Mouse (Mus musculus): ENCODE results near the gene Borcs5. TPM values are rescaled to one million over a fixed set of nuclear protein-coding genes. Genes with fewer than 3 reads are reported as not detected.
A peak's percentile ranks its signal among the peaks of the same experiment; 100 is the strongest.

The Borcs5 gene
- polyA plus RNA-seq, 1 experiment, result 2.7 TPM

DNA sequence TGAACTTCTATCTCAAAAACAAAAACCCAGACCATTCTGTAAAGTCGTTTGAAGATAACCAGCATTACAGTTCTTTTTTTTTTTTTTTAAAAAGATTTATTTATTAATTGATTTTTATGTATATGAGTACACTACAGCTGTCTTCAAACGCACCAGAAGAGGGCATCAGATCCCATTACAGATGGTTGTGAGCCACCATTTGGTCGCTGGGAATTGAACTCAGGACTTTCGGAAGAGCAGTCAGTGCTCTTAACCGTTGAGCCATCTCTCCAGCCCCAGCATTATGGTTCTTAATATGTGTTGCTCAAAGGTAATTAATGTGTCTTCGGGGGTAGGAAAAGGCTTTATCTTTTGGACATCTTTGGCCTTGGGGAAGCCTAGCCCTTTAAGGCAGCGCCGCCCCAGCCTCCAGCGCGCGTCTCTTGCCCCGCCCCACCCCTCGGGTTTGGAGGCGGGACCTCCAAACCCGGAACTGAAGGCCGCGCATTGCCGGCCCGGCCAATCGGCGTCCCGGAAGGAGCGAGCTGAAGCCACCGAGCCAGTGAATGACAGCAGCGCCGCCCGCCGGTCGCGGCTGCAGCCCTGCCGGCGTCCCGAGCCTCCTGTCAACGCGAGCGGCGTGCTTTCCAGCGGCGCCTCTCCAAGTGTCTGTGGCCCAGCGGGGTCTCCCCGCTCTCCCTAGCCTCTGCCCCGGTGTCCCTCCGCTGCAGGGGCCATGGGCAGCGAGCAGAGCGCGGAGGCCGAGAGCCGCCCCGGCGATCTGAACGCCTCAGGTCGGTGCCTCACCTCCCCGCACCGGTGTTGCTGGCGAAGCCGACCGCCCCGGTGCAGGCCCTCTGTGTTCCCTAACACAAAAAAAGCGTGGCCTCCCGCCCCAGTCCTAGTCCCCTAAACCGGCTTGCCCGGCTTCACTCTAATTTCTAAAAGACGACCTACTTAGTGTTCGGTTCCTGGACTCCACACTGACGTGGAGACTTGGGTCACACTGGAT, 1.5 kb downstream of the Borcs5 start:
- no peak for TF ChIP-seq TAL1 (IDR thresholded peaks at IDR 0.05; ENCODE audit: low read length)
- peak; percentile 28; the same call in 1 of the 2 replicates for TF ChIP-seq GATA1 (IDR thresholded peaks at IDR 0.05; ENCODE audit: low read length)
- Histone ChIP-seq H3K4me3 (replicated peaks) (peak overlapping the region; percentile 95), H3K36me3 (ENCODE audit: control insufficient read depth) (peaks cover 15% of the 10 kb centered on the region), H3K4me1 (ENCODE audit: control insufficient read depth) (peaks cover 19% of the 10 kb centered on the region), H3K9me3 (ENCODE audit: control insufficient read depth, low read length) (no peaks in the 10 kb centered on the region), H3K27me3 (ENCODE audit: control insufficient read depth) (no peaks in the 10 kb centered on the region)

DNA sequence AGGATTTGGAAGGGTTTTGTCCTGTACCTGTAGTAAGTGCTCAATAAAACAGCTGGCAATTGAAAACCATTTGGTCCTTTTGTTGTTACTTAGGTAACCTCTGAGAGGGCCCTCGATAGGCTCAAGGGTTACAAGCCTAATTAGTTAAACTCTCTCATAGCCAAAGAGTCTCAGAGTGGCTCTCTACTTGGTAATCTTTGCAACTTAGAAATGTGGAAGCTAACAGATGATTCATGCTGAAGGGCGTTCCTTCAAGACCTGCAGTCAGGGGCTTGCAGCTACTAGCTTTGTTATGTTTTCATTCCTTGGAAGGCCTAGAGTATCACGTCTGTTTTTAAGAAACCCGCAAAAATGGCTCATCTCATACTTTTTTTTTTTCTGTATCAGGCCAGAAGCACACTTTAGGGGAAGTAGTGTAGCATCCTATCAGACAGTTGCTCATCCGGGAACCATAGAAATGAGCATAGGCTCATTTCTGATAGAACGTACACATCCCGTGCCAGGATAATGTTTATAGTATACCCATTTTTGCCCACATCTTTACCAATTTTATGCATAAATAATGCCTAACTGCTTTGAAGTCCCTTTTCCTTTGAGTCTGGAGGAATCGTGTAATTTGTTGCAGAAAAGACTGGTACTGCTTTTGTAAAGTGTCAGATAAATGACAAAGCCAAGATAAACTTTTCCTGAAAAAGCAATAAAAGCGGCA, 2.6 kb downstream of the Borcs5 start:
- Histone ChIP-seq H3K4me1 (ENCODE audit: control insufficient read depth) (peaks cover 20% of the 10 kb centered on the region), H3K9me3 (ENCODE audit: control insufficient read depth, low read length) (no peaks in the 10 kb centered on the region), H3K36me3 (ENCODE audit: control insufficient read depth) (peaks cover 24% of the 10 kb centered on the region), H3K27me3 (ENCODE audit: control insufficient read depth) (no peaks in the 10 kb centered on the region), H3K4me3 (replicated peaks) (peak overlapping the region; percentile 95)
- TF ChIP-seq GATA1 (IDR thresholded peaks at IDR 0.05; ENCODE audit: low read length) (no peak), TAL1 (IDR thresholded peaks at IDR 0.05; ENCODE audit: low read length) (no peak)

DNA sequence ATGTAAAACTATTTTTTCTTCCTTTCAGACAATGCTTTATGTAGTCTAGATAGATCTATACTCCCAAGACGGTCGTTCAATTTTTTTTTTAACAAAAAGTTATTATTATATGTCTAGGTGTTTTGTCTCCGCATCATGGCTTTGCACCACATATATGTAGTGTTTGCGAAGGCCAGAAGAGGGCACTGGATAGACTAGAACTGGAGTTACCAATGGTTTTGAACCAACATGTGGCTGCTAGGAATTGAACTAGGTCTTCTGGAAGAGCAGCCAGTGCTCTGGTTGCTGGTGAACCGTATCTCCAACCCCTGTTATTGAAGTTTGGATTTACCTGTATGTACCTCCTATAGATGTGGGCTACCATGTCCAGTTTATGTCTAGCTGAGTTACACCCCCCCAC, 4.0 kb downstream of the Borcs5 start:
- no peaks in the 10 kb centered on the region for H3K27me3 ChIP-seq (ENCODE audit: control insufficient read depth)
- TF ChIP-seq GATA1 (IDR thresholded peaks at IDR 0.05; ENCODE audit: low read length), result no peak
- TF ChIP-seq TAL1 (IDR thresholded peaks at IDR 0.05; ENCODE audit: low read length), result no peak
- no peak overlapping the region for H3K4me3 ChIP-seq (replicated peaks)
- H3K36me3 ChIP-seq (ENCODE audit: control insufficient read depth), result peaks cover 29% of the 10 kb centered on the region
- no peaks in the 10 kb centered on the region for H3K9me3 ChIP-seq (ENCODE audit: control insufficient read depth, low read length)
- H3K4me1 ChIP-seq (ENCODE audit: control insufficient read depth), result peaks cover 22% of the 10 kb centered on the region

DNA sequence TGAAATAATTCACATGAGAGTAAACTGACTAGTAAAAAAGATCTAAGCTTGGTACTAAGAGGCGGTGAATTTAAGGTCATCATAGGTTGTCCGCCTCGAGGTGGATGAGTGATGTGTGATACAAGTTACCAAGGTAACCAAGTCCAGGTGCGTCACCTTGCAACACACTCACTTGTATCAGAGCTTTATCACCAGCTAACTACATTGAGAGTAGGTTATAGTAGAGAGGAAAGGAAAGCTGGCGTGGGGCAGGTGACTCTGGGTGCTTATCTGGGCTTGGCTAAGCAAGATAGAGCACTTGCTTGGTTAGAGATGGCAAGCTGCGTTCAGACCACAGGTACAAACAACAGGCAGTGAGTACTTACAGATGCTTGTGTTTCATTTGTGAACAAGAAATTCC, 7.5 kb downstream of the Borcs5 start:
- no peak overlapping the region for H3K4me3 ChIP-seq (replicated peaks)
- H3K27me3 ChIP-seq (ENCODE audit: control insufficient read depth), result no peaks in the 10 kb centered on the region
- no peaks in the 10 kb centered on the region for H3K9me3 ChIP-seq (ENCODE audit: control insufficient read depth, low read length)
- peaks cover 12% of the 10 kb centered on the region for H3K4me1 ChIP-seq (ENCODE audit: control insufficient read depth)
- no peak for TF ChIP-seq TAL1 (IDR thresholded peaks at IDR 0.05; ENCODE audit: low read length)
- no peak for TF ChIP-seq GATA1 (IDR thresholded peaks at IDR 0.05; ENCODE audit: low read length)
- peaks cover 36% of the 10 kb centered on the region for H3K36me3 ChIP-seq (ENCODE audit: control insufficient read depth)

DNA sequence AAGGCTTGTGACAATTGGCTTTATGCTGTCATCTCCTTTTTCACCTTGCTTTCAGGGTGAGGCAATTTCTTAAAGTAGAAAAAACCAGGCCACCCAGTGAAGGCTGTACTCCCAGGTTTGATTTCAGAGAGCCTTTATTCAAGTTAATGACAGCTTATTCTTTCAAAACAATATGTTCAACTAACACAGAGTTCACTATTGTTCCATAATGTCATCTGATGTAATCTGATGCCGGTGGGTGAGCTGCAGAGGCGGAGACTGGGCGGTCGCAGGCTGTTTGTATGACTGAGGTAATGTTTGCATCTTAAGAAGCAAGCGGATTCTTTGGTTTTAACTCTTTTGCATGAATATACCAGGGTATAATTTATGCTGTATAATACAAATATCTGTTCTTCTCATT, 8.3 kb downstream of the Borcs5 start:
- Histone ChIP-seq H3K4me1 (ENCODE audit: control insufficient read depth) (peaks cover 4% of the 10 kb centered on the region), H3K4me3 (replicated peaks) (no peak overlapping the region), H3K36me3 (ENCODE audit: control insufficient read depth) (peaks cover 36% of the 10 kb centered on the region), H3K9me3 (ENCODE audit: control insufficient read depth, low read length) (no peaks in the 10 kb centered on the region), H3K27me3 (ENCODE audit: control insufficient read depth) (no peaks in the 10 kb centered on the region)
- no peak for TF ChIP-seq TAL1 (IDR thresholded peaks at IDR 0.05; ENCODE audit: low read length)

DNA sequence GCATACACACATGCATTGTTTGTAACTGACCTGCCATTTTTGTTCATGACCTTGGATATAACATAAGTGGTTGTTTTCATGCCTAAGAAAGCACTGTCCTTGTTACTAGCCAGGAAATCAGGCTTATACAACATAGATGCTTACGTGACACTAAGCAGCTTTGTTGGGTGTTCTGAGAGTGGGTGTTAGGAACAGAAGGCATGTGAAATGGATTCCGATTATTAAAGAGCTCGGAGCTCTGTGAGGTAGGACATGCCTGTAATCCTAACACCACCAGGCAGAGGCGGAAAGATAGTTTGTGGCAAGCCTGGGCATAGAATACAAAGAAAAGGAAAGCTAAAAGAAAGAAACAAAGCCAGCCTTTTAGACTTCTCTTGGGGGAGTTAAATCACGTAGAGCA, 9.0 kb downstream of the Borcs5 start:
- no peaks in the 10 kb centered on the region for H3K27me3 ChIP-seq (ENCODE audit: control insufficient read depth)
- H3K4me1 ChIP-seq (ENCODE audit: control insufficient read depth), result peaks cover 3% of the 10 kb centered on the region; the same call in 1 of the 2 replicates
- peaks cover 36% of the 10 kb centered on the region for H3K36me3 ChIP-seq (ENCODE audit: control insufficient read depth)
- no peak overlapping the region for H3K4me3 ChIP-seq (replicated peaks)
- TF ChIP-seq TAL1 (IDR thresholded peaks at IDR 0.05; ENCODE audit: low read length) (no peak), GATA1 (IDR thresholded peaks at IDR 0.05; ENCODE audit: low read length) (no peak)
- no peaks in the 10 kb centered on the region for H3K9me3 ChIP-seq (ENCODE audit: control insufficient read depth, low read length)

DNA sequence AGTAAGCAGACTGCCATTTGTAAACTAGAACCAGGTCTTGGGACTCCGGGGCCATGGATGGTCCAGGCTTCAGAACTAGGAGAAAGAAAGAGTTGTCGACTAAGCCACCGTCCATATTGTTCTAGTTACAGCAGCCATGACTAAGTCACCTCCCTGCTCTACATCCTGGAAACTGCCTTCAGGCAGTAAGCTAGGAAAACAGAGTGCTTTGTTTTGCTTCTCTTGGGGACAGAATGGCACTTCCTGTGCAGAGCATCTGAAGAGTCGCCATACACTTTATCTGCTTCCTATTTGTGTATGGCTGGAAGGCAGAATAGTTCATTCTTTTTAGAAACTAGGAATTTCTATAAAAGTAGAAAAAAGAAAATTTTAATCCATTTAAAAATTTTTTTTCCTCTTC, 17.2 kb downstream of the Borcs5 start:
- Histone ChIP-seq H3K9me3 (ENCODE audit: control insufficient read depth, low read length) (no peaks in the 10 kb centered on the region), H3K4me3 (replicated peaks) (no peak overlapping the region), H3K36me3 (ENCODE audit: control insufficient read depth) (0 out of 2 replicates have a peak, but pooled peaks cover 2% of the 10 kb centered on the region), H3K4me1 (ENCODE audit: control insufficient read depth) (peaks cover 12% of the 10 kb centered on the region), H3K27me3 (ENCODE audit: control insufficient read depth) (no peaks in the 10 kb centered on the region)
- TF ChIP-seq TAL1 (IDR thresholded peaks at IDR 0.05; ENCODE audit: low read length), result no peak
- TF ChIP-seq GATA1 (IDR thresholded peaks at IDR 0.05; ENCODE audit: low read length), result no peak

DNA sequence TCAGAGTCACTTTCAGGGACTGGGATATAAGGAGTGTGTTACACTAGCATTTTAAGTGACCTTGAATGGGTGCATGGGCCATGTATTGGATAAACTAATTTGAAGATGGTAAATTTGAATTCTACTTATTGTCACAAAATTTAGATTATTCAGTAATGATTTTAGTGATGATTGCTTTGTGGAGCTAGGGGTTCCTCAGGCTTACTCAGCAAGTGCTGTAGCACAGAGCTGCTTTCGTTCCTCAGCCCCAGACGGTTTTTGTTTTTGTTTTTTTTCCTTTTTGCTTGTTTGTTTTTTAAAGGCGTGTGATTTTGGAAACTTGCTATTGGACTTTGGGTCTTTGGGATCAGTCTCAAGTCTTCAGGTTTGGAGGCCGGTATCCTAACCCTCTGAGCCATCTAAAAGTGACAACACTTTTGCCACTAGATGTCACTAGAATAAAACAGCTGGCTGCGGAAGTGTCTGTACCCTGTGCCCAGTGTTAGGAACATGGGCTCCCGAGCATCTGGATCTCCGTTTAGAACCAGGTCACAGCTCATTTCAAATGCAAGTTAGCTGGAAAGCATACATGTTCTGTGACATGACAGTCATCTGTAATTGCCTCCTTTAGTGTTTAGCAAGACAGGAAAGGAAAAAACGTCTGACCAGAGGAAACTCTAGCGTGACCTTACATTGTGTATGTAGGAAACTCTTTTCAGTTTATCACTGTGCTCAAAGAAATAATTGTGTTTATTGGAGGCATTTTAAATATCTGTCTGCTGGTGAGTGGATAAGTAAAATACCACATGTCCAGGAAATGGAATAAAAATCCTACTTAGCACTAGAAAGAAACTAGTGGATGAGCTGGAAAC, 20.0 kb downstream of the Borcs5 start:
- TF ChIP-seq TAL1 (IDR thresholded peaks at IDR 0.05; ENCODE audit: low read length) (no peak), GATA1 (IDR thresholded peaks at IDR 0.05; ENCODE audit: low read length) (no peak)
- H3K4me1 ChIP-seq (ENCODE audit: control insufficient read depth), result peaks cover 22% of the 10 kb centered on the region

More for the DNA sequence above, 20.0 kb downstream of the Borcs5 start:
- Histone ChIP-seq H3K36me3 (ENCODE audit: control insufficient read depth) (peaks cover 4% of the 10 kb centered on the region), H3K4me3 (replicated peaks) (no peak overlapping the region), H3K27me3 (ENCODE audit: control insufficient read depth) (no peaks in the 10 kb centered on the region), H3K9me3 (ENCODE audit: control insufficient read depth, low read length) (no peaks in the 10 kb centered on the region)

All from erythroblast, embryonic 14.5 days (primary cell).